Mouse (Mus musculus): ENCODE results near the gene Scube3. TPM values are rescaled to one million over a fixed set of nuclear protein-coding genes. Genes with fewer than 3 reads are reported as not detected.
"Not testable (repeated sequence)": the region's sequence is repeated elsewhere in the genome, so short reads cannot be mapped to it uniquely, and the experiment has no call there.

Gene Scube3
- total RNA-seq, 2 experiments from 2014 or later: 0.07 to 0.08 TPM

- ATAC-seq (replicated peaks; ENCODE audit: poor library complexity): no peak
These were observed 74.8 kb downstream of the Scube3 start for GRCm38 (mm10) chr17:28216791-28217190.

DNA sequence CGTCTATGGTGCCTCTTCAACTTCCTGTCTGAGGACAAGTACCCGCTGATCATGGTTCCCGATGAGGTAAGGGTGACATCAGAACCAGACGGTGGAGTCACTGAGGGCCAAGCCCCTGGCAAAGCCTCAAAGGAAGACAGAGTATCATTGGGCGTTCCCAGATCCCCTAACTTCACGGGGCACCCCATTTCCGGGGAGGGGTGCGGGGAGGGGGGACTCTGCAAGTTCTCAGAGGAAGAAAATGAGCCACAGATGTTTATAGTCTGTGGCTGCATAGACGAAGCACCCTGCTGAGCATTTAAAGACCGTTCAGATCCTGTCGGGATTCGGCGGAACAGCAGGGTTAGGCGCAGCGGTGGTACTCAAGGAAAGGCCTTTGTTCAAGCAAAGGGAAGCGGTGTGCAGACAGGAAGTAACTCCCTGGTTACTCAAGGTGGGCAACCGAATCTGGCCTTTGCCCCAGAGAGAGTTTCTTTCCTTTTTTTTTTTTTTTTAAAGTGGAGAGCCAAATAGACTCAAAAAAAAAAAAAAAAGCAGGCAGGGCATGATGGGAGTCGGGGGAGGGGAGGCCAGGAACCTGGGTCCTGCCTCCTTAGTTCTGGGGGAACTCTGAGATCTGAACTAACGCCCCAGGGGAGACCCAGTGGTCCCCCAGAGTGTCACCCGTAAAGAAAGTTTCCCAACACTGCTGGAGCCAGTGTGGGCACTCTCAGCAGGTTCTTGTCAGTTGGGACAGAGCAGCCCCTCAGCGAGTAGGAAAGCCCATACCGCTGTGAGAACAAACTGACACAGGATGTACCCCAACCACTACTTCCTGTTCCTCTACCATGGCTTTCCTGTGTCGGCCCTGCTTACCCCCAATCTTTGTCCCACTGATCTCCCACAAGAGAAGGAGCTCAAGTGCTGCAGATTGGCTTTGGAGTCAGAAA lies 76.0 kb downstream of the Scube3 start:
- peak; percentile 70 for ATAC-seq (replicated peaks; ENCODE audit: poor library complexity)

GRCm38 (mm10) chr17:28222463-28222862 lies 80.5 kb downstream of the Scube3 start:
- not testable (repeated sequence) for ATAC-seq (replicated peaks; ENCODE audit: poor library complexity)

GRCm38 (mm10) chr17:28223561-28224391 lies 81.8 kb downstream of the Scube3 start:
- peak; percentile 81 for ATAC-seq (replicated peaks; ENCODE audit: poor library complexity)

Other genes starting within 250 kb of the Scube3 start
- gene Anks1, start 232.8 kb upstream of the Scube3 start, total RNA-seq (2015): 29.5 and 34.7 TPM in 2 replicates
- gene Anks1, start 232.8 kb upstream of the Scube3 start, total RNA-seq (2017): 29.0 and 34.3 TPM in 2 replicates
- gene Taf11, start 232.3 kb upstream of the Scube3 start, total RNA-seq (2015): 60.7 and 61.8 TPM in 2 replicates
- 29.6 and 30.4 TPM in 2 replicates for gene Taf11, start 232.3 kb upstream of the Scube3 start, total RNA-seq (2017)
- gene Tcp11, start 61.5 kb upstream of the Scube3 start, total RNA-seq (2015): 0.67 and 1.4 TPM in 2 replicates
- gene Tcp11, start 61.5 kb upstream of the Scube3 start, total RNA-seq (2017): 2.4 and 2.5 TPM in 2 replicates
- 11.8 and 13.1 TPM in 2 replicates for gene Zfp523, start 35.0 kb downstream of the Scube3 start, total RNA-seq (2015)
- 13.5 and 18.5 TPM in 2 replicates for gene Zfp523, start 35.0 kb downstream of the Scube3 start, total RNA-seq (2017)
- gene Def6, start 65.6 kb downstream of the Scube3 start, total RNA-seq (2015): 38.0 and 50.6 TPM in 2 replicates
- gene Def6, start 65.6 kb downstream of the Scube3 start, total RNA-seq (2017): 142 and 149 TPM in 2 replicates
- gene Ppard, start 90.6 kb downstream of the Scube3 start, total RNA-seq (2015): 7.4 and 7.7 TPM in 2 replicates
- 1.9 and 2.7 TPM in 2 replicates for gene Ppard, start 90.6 kb downstream of the Scube3 start, total RNA-seq (2017)
- 28.7 and 34.8 TPM in 2 replicates for gene Fance, start 171.4 kb downstream of the Scube3 start, total RNA-seq (2015)
- gene Fance, start 171.4 kb downstream of the Scube3 start, total RNA-seq (2017): 11.0 and 14.8 TPM in 2 replicates
- gene Rpl10a, start 186.3 kb downstream of the Scube3 start, total RNA-seq (2015): 3,042 and 3,166 TPM in 2 replicates
- 795 and 921 TPM in 2 replicates for gene Rpl10a, start 186.3 kb downstream of the Scube3 start, total RNA-seq (2017)
- 0.15 and 1.9 TPM in 2 replicates for gene Tead3, start 208.7 kb downstream of the Scube3 start, total RNA-seq (2015)
- 0.04 TPM in 1 of 2 replicates, not detected in the other for gene Tead3, start 208.7 kb downstream of the Scube3 start, total RNA-seq (2017)
- not detected in 2 replicates for gene Tulp1, start 223.1 kb downstream of the Scube3 start, total RNA-seq (2015)
- not detected in 2 replicates for gene Tulp1, start 223.1 kb downstream of the Scube3 start, total RNA-seq (2017)